Mouse (Mus musculus) heart, embryonic 12.5 days (tissue): ENCODE data around the gene Afmid. TPM values are rescaled to one million over a fixed set of nuclear protein-coding genes. Genes with fewer than 3 reads are reported as not detected.
A peak's percentile ranks its signal among the peaks of the same experiment; 100 is the strongest.

Source experiments
- ATAC-seq: fragments of 200-750 bp; cut with Nextera tagmentation; 2 replicates; pipeline ENCODE4 v1.8.0; 2017; ENCODE audit warnings: moderate TSS enrichment, moderate library complexity; ENCODE audit not compliant: insufficient number of reproducible peaks, low FRiP score
- H3K27ac ChIP-seq: fragments of 300-500 bp; sonication (generic); 2 replicates; pipeline ENCODE4 v1.5.1; 2016; ENCODE audit warnings: mild to moderate bottlenecking, moderate library complexity; ENCODE audit not compliant: poor library complexity, severe bottlenecking
- H3K27me3 ChIP-seq: fragments of 300-500 bp; sonication (generic); replicated peaks from 2 replicates; pipeline ENCODE4 v1.6.1; 2016; ENCODE audit warnings: mild to moderate bottlenecking, moderate library complexity
- H3K36me3 ChIP-seq: fragments of 300-500 bp; sonication (generic); 2 replicates; pipeline ENCODE4 v1.6.1; 2016; ENCODE audit warnings: mild to moderate bottlenecking, moderate library complexity
- H3K4me1 ChIP-seq: fragments of 300-500 bp; sonication (generic); replicated peaks from 2 replicates; pipeline ENCODE4 v1.6.1; 2016; ENCODE audit warnings: mild to moderate bottlenecking
- H3K4me2 ChIP-seq: fragments of 300-500 bp; sonication (generic); 2 replicates; pipeline ENCODE4 v1.6.1; 2016; ENCODE audit warnings: mild to moderate bottlenecking, moderate library complexity
- H3K4me3 ChIP-seq: fragments of 300-500 bp; sonication (generic); 2 replicates; pipeline ENCODE4 v1.5.1; 2016; ENCODE audit warnings: mild to moderate bottlenecking
- H3K9ac ChIP-seq: fragments of 300-500 bp; sonication (generic); 2 replicates; pipeline ENCODE4 v1.6.1; 2016; ENCODE audit warnings: mild to moderate bottlenecking, moderate library complexity
- H3K9me3 ChIP-seq: fragments of 300-500 bp; sonication (generic); replicated peaks from 2 replicates; pipeline ENCODE4 v1.6.1; 2016; ENCODE audit warnings: mild to moderate bottlenecking, moderate library complexity
- WGBS: fragments of 180-500 bp; shearing (Covaris S2); methylation state at CpG from one replicate; pipeline ENCODE4 v1.1.7; 2016; 5-methylcytosine and 5-hydroxymethylcytosine counted together
- polyA plus RNA-seq: library from polyadenylated mRNA; unstranded; fragments of >200 nt; fragmentation: Nextera tagmentation; extraction: Ambion mirVana; gene quantifications from 2 replicates; pipeline ENCODE4 v1.2.1, GENCODE M21; 2016

The Afmid gene
- polyA plus RNA-seq, 1 experiment from 2014 or later, result 13.5 TPM

DNA sequence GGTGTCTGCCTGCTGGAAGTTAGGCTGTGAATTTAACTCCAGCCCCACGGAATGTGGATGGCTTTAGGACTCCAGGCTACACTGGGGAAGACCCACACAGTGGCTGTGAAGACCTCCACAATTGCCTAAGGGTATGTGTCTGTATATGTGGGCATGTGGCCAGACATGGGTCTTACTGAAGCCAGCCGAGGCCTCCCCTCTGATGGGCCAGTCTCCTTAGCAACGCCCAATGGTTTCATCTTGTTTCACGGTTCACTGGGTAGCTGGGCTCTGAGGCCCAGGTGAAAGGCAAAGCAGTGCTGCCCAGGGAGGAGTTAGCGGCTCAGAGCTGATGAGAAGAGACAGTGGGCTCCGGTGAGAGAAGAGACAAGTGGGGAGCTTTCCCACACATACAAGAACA, 40.3 kb downstream of the Afmid start:
- Histone ChIP-seq H3K27me3 (peaks cover 54% of the 10 kb centered on the region), H3K4me1 (no peaks in the 10 kb centered on the region), H3K4me2 (no peak overlapping the region), H3K27ac (no peak overlapping the region), H3K9ac (0 out of 2 replicates have a peak overlapping the region, but pooled peaks have one; percentile 35), H3K9me3 (no peaks in the 10 kb centered on the region), H3K4me3 (no peak overlapping the region), H3K36me3 (no peaks in the 10 kb centered on the region)
- ATAC-seq, result no peak
- 57% methylated on average over 6 of the region's 6 CpGs for WGBS

DNA sequence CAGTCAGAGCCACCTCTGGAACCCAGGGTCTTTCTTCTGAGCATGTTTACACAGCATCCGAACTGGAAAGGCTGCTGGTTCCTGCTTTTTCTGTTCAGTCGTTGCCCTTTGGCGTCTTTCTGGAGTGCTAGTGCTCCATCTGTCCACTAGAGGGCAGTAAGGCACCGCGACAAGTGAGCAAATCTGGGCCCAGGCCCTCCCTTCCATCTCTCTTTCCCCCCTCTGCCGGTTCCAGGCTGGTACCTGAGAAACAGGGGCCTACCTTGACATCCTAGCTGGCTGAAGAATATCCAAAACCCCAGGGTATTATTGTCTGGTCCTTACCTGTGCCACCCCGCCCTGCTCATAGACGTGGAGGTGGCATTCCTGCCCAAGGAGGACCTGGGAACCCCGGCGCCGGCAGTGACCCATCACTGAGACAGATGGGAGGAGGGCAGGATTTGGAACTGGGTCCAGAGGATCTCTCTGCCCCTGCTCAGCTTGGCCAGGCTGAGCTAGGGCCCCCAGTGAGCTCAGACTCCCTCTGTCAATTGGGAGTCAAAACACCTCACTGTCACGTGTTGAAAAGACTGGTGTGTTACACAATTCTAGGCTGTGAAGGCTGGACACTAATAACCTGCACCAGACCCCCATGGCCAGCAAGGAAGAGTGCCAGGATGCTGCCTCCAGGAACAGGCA, 45.1 kb downstream of the Afmid start:
- H3K4me1 ChIP-seq, result peaks cover 22% of the 10 kb centered on the region
- WGBS, result 39% methylated on average over 12 of the region's 12 CpGs
- no peak for ATAC-seq
- no peaks in the 10 kb centered on the region for H3K9me3 ChIP-seq
- peaks cover 10% of the 10 kb centered on the region for H3K27me3 ChIP-seq
- H3K27ac ChIP-seq, result no peak overlapping the region
- peak overlapping the region; percentile 9; the same call in 1 of the 2 replicates for H3K9ac ChIP-seq
- no peak overlapping the region for H3K4me2 ChIP-seq
- no peaks in the 10 kb centered on the region for H3K36me3 ChIP-seq
- no peak overlapping the region for H3K4me3 ChIP-seq

DNA sequence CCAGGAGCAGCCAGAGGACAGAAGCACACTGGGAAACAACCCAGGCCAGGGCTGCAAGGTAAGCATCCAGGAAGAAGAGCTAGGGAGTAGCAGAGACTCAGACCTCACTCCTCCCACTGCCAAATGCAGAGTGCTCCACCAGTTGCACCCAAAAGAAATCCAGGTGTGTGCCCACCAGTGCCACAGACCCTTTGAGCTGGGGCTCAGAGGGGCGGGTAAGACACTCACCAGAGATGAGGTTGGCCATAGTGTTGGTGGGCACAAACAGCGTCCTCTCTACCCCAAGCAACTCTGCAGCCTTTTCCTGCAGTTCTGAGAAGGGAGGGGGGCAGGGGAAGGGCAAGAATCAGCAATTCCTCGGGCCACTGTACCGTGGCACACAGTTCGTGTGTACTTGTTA, 45.7 kb downstream of the Afmid start:
- H3K9me3 ChIP-seq, result no peaks in the 10 kb centered on the region
- no peak overlapping the region for H3K4me3 ChIP-seq
- H3K27me3 ChIP-seq, result peaks cover 6% of the 10 kb centered on the region
- H3K9ac ChIP-seq, result no peak overlapping the region
- WGBS, result 63% methylated on average over 5 of the region's 5 CpGs
- H3K36me3 ChIP-seq, result no peaks in the 10 kb centered on the region
- H3K4me1 ChIP-seq, result peaks cover 27% of the 10 kb centered on the region
- no peak overlapping the region for H3K27ac ChIP-seq
- H3K4me2 ChIP-seq, result no peak overlapping the region
- ATAC-seq, result no peak

DNA sequence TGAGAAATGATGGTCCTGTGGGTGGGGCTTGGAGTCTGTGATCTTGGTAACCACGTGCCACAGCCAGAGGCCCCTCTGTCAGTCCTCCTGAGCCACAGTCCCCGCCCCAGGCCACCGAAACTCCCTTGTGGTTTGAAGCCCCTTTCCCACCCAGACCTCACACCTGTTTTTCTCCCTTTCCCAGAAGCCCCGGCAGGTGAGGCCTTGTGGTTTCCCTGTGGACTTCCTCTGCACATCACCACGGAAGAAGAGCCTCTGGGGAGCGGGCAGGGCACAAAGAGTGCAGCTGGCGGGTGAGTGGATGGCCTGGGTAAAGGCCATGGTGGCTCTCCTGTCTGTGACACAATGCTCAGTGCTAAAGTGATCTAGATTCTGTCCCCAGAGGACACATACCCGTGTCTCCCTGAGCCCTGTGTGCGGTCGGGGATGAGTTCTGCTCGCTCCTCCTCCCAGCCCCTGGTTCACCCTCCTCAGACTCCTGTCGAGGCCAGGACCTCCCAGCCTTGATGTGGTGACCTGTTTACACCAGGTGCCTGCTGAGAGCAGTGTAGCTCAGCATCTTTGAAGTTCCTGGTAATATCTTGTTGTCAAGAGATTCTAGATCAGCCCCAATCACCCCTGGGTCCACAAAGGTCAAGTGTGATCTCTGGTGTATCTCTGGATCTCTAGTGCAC, 46.3 kb downstream of the Afmid start:
- no peak for ATAC-seq
- Histone ChIP-seq H3K36me3 (no peaks in the 10 kb centered on the region), H3K4me2 (no peak overlapping the region), H3K27me3 (peaks cover 4% of the 10 kb centered on the region), H3K4me1 (peaks cover 34% of the 10 kb centered on the region), H3K9ac (0 out of 2 replicates have a peak overlapping the region, but pooled peaks have one; percentile 27), H3K4me3 (no peak overlapping the region), H3K27ac (no peak overlapping the region), H3K9me3 (no peaks in the 10 kb centered on the region)
- 56% methylated on average over 12 of the region's 12 CpGs for WGBS

DNA sequence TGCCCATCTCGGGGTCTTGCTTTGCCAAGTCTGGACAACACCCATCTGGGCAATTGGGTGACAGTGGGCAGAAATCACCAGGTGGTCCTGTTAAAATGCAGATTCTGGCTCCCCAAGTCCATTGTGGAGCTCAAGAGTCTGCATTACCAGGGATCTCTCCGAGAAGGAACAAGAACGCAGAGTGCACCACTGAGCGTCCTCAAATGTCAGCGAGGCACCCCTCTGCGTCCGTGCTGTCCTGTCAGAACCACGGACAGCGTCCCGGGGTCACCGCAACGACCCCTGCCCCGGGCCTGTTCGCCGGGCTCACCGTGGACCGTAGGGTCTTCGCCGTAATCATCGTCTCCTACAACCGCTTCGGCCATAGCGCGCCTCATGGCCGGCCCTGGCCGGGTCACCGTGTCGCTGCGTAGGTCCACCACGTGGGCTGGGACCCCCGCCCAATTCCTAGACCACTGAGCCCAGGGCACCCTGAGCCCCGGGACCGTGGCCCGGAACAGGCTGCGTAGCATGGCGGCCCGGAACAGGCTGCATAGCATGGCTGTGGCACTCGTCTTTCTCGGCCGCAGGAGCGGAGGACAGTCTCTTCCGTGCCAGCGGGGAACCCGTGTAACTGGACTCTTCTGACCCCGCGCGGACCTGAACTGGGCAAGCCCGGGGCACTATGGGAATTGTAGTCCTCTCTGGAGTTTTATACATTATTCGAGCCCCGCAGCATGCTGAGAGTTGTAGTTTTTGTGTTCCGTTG, 47.3 kb downstream of the Afmid start, which contains the start of gene Tha1:
Gene Tha1, minus strand, starts transcription at position 621 of the 748 bp plus-strand sequence.
- peak within 1 kb of the TSS; percentile 92 for H3K4me2 ChIP-seq
- H3K36me3 ChIP-seq, result no peaks in the 10 kb centered on the region
- peak within 1 kb of the TSS; percentile 74 for H3K9ac ChIP-seq
- H3K4me3 ChIP-seq, result peak within 1 kb of the TSS; percentile 73
- H3K4me1 ChIP-seq, result peaks cover 44% of the 10 kb centered on the region
- no peak within 1 kb of the TSS for H3K27ac ChIP-seq
- H3K27me3 ChIP-seq, result peaks cover 4% of the 10 kb centered on the region; the same call in 1 of the 2 replicates
- WGBS, result 2% methylated on average over 51 of the region's 51 CpGs
- peak; percentile 59 for ATAC-seq
- H3K9me3 ChIP-seq, result no peaks in the 10 kb centered on the region

DNA sequence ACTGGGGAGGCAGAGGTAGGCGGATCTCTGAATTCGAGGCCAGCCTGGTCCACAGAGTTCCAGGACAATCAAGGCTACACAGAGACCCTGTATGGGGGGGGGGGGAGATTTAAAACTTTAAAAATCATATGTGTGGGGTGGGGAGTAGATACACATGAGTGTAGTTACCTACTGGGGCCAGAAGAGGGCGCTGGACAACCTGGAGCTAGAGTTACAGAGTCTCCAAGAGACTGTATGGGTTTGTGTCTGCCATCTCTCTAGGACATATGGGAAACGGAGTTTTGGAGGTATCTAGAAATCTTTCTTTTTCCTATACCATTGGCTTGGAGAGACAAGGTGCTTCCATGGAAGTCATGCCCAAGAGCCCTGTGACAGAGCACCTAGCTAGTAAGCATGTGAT, 48.7 kb downstream of the Afmid start:
- Histone ChIP-seq H3K4me1 (peaks cover 57% of the 10 kb centered on the region), H3K9me3 (no peaks in the 10 kb centered on the region), H3K36me3 (no peaks in the 10 kb centered on the region), H3K27me3 (peaks cover 4% of the 10 kb centered on the region; the same call in 1 of the 2 replicates), H3K27ac (no peak overlapping the region), H3K4me3 (no peak overlapping the region), H3K9ac (no peak overlapping the region), H3K4me2 (no peak overlapping the region)
- ATAC-seq, result no peak
- 52% methylated on average over 4 of the region's 4 CpGs for WGBS

DNA sequence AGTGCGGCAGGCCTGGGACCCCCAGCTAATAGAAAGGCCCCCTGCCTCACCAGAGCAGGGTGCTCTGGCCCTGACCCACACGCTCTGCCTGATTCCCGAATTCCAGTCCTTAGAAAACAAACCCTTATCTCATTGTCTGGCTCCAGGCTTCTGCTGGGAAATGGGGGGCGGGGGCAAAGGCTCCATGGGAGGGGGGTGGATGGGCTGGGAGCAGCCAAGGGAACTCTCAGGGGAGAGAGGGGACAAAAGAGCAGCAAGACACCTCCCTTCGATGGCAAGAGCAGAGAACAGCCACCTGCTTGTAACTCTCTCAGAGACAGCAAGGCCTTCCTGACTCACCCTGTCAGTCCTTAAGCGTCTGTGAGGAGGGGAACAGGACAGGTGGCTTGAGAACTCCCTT, 50.0 kb downstream of the Afmid start:
- ATAC-seq, result no peak
- Histone ChIP-seq H3K4me2 (peak overlapping the region; percentile 33; the same call in 1 of the 2 replicates), H3K27me3 (peaks cover 4% of the 10 kb centered on the region; the same call in 1 of the 2 replicates), H3K27ac (peak overlapping the region; percentile 49), H3K4me1 (peaks cover 61% of the 10 kb centered on the region), H3K9ac (peak overlapping the region; percentile 23; the same call in 1 of the 2 replicates), H3K4me3 (no peak overlapping the region), H3K36me3 (no peaks in the 10 kb centered on the region), H3K9me3 (no peaks in the 10 kb centered on the region)
- 12% methylated on average over 6 of the region's 6 CpGs for WGBS

DNA sequence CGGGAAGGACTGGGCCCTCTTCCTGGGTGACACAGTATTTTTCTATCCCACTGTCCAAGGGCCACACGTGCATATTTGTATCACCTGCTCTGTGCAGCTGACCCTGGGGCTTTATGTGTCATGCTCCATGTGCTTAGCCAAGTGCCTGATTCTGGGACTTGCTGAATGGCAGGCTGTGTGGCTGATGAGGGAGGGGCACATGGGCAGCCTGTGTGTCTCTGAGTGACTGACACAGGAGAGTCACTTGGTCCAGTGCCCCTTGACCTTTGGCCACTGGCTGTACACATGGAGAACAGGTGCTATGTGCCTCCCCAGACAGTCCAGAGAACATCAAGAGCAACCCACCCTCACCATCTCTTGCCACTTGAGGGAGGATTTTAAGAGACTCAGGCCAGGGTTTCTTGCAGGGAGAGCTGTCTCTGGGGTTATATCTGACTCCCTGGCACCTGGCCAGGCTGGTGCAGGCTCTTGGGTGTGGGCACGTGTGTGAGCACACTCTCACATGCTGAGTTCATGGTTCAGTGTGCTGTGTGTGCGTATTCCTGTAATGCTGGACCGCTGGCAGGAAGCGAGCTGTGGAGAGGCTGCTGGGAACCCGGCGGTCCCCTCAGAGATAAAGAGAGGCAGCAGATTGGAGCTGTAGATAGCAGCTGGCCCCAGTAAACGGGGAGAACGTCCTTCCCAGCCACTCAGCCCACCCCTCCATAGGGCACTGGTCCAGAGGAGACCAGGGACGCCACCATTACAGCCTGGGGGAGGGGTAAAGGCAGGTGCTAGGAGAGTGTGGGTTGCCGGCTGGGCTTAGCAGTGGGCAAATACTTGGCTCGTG, 52.4 kb downstream of the Afmid start:
- Histone ChIP-seq H3K27me3 (no peaks in the 10 kb centered on the region), H3K36me3 (no peaks in the 10 kb centered on the region), H3K9ac (peak overlapping the region; percentile 53), H3K4me1 (peaks cover 76% of the 10 kb centered on the region), H3K27ac (peak overlapping the region; percentile 34; the same call in 1 of the 2 replicates), H3K9me3 (no peaks in the 10 kb centered on the region), H3K4me2 (peak overlapping the region; percentile 61), H3K4me3 (peak overlapping the region; percentile 21; the same call in 1 of the 2 replicates)
- 0 out of 2 replicates have a peak, but pooled peaks have one; percentile 18 for ATAC-seq
- 11% methylated on average over 13 of the region's 13 CpGs for WGBS

DNA sequence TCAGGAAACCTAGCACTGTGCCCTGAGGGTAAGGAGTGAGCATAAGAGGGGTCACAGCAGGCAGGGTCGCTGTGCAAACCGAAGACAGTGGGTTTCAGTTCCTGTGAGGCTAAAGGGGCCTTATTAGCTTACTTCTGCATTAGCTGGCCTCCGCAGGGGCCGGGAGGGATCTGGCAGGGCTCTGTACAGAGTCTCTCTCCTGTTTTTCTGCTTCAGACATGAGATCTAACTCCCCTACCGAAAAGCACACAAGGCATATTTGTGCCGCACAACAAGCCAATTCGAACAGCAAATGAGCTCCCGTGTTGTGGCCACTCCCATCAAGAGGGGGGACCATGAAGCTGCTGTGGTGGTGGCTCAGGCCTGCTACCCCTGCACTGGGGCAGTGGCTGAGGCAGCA, 53.2 kb downstream of the Afmid start:
- peaks cover 76% of the 10 kb centered on the region for H3K4me1 ChIP-seq
- H3K9me3 ChIP-seq, result no peaks in the 10 kb centered on the region
- 42% methylated on average over 8 of the region's 8 CpGs for WGBS
- H3K9ac ChIP-seq, result peak overlapping the region; percentile 53
- no peak overlapping the region for H3K4me3 ChIP-seq
- no peak for ATAC-seq
- H3K4me2 ChIP-seq, result peak overlapping the region; percentile 61
- no peaks in the 10 kb centered on the region for H3K36me3 ChIP-seq
- H3K27ac ChIP-seq, result peak overlapping the region; percentile 34; the same call in 1 of the 2 replicates
- H3K27me3 ChIP-seq, result no peaks in the 10 kb centered on the region

DNA sequence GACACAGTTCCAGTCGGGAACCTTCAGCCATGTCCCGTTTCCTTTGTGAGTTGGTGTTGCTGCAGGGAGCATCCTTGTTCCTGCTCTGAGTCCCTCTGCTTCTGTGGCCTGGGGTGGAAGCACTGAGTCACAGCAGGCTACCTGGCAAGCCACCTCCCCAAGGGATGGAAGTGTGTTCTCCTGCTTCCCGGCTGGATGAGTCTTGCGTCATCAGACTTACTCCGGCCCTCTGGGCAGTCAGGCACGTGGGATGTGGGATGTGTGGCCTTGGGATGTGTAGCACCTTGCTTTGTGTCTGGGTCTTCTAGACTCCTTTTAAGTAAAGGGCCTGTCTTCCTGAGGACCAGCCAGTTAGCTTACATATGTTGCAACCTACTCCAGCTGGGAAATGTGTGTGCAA, 54.0 kb downstream of the Afmid start:
- 66% methylated on average over 6 of the region's 6 CpGs for WGBS
- ATAC-seq, result no peak
- Histone ChIP-seq H3K4me2 (no peak overlapping the region), H3K4me1 (peaks cover 74% of the 10 kb centered on the region), H3K9ac (no peak overlapping the region), H3K27me3 (no peaks in the 10 kb centered on the region), H3K27ac (no peak overlapping the region), H3K36me3 (no peaks in the 10 kb centered on the region), H3K4me3 (no peak overlapping the region), H3K9me3 (no peaks in the 10 kb centered on the region)
